Mouse (Mus musculus) R1 (cell line): ENCODE measurements around the gene Apoc2.

ENCODE experiments used
- DNase-seq: peaks from one replicate; pipeline ENCODE4 v3.0.0-alpha.2; 2018; ENCODE audit warnings: low read depth, low spot score

Gene Apoc2

DNA sequence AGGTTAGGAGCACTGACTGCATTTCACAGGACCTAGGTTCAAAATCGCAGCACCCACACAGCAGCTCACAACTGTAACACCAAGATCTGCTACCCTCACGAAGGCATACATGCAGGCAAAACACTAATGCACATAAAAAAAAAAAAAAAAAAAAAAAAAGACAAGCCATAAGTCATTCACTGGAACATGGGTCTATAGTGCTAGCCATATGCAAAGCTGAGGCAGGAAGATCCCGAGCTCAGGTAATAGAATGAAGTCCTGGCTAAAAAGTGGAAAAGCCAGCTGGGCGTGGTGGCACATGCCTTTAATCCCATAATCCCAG is 22.0 kb upstream of the Apoc2 start:
- DNase-seq: no peak

DNA sequence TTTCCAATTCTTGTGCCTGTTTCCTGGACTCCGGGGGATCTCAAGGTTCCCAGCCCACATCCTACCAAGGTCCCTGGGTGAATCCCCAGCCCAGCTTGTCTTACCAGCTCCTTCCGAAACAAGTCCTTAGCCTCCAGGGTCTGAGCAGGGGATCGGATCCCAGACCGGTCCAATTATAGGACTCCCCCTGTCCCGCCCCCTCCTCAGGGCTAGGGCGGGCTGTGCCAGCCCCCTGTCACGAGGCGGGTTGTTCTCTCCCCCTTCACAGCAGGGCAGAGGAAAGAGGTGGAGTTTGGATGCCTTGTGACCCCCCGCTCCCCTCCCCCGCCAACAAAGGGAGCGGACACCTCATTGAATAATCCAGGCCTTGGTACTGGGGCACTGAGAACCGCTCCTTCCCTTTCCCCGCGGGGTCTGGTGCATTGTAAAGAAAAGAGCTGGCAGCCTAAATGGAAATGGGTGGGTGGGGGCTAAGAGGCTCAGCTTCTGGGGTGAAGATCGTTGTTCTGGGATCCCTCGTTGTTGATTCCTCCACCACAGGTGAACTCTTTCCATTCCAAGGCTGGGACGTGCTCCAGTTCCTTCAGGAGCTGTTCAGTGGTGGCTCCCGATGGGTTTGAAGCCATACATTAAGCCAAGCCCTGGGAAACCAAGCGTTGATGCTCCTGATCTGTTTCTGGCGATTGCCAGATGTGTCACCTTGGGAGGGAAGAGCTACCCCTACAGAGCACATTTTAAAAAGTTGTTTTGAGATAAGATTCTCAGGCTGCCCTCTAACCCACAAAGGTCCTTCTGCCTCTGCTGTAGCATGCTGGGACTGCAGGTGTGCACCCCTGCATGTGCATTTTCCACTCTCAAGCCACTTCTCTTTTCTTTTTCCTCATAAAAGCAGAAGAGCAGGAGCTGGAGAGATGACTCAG is 21.4 kb upstream of the Apoc2 start, which contains the start of gene Apoe:
Apoe (minus strand) TSS at position 282 of the 920 bp plus-strand sequence.
- DNase-seq: peak; percentile 93

DNA sequence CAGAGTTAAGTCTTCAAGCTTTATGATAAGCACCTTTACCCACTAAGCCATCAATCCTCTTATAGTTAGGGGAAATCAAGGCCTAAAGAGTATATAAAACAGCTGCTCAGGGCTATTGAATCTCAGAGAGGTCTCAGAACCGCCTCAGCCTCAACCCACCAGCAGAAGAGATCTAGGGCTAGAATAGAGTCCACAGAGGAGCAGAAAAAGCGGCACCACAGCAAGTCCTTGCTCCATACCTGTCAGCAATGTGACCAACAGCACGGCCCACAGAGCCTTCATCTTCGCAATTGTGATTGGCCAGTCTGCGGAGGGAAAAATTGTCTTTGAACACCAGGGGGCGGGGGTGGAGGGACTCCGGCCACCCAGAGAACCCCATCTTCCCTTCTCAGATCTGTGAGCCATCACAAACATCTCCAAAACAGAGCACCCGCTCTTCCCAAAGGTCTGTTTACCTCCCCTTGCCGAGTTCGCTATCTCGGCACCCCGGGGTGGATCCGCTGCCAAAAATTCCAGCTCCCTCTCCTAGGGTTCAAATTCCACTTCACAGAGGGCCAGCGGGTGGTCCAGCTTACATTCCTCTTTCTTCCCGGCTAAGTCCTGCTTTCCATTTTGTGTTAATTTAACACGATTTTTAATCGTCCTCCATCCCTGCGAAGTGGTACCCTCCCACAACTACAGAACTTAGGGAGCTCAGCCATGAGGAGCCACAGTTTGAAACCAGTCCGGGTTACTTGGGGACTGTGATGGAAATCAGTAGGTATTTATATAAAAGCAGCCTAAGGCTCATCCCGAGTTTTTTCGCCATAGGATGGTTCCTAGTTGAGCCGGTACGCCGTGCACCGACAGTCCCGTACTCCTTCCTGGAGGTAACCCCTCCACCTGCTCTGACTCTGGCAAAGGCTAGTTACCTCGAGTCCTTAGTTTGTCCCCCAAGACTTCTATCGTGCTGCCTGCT is 20.5 kb upstream of the Apoc2 start:
- DNase-seq: peak; percentile 81

DNA sequence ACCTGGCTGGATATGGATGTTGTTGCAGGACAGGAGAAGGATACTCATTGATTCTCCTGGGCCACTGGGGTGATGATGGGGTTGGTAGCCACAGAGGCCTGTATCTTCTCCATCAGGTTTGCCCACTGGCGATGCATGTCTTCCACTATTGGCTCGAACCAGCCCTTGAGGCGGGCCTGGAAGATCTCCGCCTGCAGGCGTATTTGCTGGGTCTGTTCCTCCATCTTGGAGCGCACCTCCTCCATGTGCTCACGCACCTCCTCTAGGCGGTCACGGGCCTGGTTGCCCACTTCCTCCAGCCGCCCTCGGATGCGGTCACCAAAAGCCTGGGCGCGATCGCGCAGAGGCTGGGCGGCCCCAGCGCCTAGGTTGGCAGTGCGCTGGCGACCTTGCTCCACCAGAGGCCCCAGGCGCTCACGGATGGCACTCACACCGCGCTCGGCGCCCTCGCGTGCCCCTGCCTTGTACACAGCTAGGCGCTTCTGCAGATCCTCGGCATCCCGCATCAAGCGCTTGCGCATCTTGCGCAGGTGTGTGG is 18.7 kb upstream of the Apoc2 start:
- DNase-seq: peak; percentile 80

DNA sequence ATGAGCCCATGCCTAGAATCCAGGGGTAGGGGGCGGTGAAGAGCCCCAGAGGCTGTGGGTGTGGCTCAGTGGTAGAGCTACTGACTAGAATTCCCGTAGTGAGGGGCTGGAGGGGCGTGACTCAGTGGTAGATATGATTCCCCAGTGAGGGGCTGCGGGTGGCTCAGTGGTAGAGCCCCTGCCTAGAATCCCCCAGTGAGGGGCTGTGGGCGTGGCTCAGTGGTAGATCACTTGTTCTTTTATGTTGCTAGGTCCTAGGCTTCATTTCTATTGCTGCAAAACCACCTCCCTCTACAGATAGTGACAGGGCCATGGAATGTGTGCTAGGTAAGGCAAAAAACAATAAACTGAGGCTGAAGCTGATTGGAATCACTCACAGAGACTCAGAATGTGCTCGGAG is 18.1 kb upstream of the Apoc2 start:
- peak; percentile 67 for DNase-seq

DNA sequence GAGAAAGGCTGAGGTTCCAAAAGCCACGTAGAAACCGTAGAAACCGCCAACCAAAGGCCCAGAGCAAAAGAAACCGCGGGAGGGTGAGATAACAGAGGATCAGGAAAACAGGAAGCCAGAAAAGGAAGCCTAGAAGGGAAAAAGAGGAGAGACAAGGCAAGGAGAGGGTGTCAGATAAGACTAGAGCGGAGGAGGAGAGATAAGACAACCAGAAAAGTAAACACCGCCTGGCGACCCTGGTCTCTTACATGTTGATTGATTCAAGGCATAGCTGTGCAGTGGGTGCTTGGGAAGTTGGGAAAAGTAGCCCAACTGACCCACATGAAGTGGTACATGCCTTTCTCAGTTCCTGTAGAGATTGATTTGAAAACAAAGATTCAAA is 17.5 kb upstream of the Apoc2 start:
- no peak for DNase-seq

DNA sequence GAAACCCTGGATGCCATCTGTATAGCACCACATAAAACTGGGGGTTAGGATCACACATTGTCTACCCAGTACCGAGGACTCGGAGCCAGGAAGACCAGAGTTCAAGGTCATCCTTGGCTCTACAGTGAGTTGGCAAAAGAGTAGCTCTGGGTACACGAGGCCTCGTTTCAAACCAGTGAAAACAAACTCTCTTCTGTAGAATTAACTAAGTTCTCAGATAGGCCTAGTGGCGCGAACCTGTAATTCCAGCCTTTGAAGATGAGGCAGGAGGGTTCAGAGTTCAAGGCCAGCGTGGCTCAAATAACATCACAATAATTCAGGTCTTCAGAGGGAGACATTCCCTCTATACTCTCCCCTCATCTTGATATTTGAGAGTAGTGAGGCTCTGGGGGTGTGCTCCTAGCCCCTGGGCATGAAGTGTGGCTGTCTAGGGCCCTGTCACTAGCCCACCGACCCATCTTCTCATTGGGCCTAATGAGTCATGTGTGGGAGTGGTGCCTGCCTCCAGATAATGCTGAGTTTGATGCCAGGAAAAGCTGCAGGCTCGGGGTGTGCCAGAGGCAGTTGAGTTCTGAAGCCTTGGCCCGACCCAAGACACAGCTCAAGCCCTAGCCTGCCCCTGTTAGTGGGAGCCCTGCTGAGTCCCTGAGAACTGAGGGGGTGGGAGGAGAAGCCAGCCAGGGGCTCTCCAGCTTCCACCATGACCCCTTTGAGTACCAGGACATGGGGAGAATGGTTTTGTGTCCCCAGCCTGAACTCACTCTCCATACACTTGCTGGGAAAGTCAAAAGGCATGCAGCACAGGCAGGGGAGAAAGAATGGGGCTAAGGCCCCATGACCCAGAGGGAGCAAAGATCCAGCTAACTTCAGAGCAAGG is 16.8 kb upstream of the Apoc2 start:
- DNase-seq: no peak

DNA sequence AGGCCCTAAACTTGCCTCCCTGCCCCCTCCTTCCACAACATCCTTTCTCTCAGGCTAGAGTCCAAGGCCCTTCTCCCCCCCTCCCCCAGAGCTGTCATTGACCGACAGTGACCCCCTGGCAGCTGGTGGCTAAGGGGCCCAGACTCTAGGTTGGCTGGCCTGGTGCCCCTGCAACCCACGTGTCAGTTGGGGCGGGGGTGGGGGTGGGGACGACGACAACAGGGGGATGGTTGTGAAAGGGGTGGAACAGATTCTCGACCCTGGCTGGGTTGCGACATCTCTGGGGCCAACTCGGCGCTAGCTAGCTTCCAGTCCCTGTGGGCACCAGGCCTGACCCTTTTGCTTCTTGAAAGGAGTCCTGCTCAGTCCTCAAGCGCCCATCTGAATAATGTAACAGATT is 15.7 kb upstream of the Apoc2 start:
- no peak for DNase-seq

DNA sequence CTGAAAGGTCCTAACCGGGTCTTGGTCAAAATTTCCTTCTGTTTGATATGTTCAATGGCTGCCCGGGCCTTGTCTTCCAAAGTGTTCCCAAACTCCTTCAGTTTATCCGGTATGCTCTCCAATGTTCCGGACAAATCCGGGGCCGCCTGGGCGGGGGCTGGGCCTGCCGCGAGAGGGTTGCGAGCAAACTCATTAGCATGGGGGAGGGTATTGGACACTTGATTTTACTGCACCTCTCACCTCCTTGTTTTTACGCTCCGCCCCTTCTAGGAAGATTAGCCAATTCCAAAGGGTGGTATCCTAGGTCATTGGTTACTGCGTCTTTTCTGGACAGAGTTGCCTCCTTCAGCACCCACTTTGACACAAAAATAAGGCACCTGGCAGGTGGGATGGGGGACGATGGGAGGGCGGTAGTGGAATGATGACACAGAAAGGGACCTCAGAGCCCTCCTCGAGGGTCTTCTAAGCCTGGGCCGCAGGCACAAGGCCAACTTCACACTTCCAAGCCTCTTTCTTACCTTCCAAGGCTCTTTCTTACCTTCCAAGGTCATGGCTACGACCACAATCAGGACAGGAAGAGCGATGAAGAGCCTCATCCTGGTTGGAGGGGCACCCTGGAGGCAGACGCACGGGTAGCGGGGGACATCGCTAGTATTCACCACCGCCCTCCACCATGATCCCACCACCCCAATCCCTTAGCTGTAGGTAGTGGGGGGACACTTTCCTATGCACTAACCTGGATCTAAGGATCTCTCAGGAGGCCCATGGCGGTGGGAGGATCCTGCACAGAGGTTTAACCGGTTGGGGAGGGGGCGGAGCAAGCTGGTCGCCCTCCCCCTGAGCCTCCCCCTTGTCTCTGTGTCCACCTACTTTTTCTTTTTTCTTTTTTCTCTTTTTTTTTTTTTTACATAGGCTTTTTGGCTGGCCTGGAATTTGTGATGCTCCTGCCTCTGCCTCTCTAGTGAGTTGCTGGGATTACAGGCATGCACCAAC is 14.4 kb upstream of the Apoc2 start, which contains the start of gene Apoc1:
Apoc1 (minus strand) TSS at position 788 of the 993 bp plus-strand sequence.
- DNase-seq: peak; percentile 99

DNA sequence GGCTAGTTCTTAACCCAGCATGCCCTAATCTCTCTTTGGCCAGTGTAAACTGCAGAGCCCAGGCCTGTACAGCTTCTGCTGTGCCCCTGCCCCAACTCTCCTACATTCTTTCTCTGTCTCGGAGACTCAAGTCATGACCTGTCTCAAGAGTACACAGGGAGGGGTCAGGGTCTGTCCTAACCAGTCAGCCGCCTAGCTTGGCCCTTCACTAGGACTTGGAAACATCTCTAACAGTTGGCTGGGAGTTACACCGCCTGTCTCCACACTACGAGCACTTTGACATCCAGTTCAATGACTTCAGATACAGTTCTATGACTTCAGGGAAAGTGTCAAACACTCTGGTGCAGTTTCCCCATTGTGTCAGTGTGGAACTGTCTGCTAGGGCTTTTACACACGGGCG is 13.7 kb upstream of the Apoc2 start:
- peak; percentile 71 for DNase-seq

DNA sequence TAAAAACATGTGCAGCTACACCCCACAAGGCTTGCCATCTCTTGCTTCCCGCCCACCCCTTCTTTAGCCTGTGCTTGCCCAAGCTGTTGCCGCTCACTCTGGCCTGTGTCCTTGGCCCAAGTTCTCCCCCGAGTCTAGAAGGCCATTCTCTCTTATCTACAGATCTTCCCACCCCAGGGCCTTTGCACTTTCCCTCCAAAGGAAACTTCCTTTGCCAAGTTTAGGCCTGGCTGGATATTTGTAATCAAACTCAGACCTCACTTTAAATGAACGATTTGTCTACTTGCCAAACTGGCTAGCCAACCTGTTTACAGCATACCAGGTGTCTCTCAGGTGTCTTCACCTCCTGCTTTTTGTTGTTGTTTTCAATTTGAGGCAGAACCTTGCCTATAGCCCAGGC is 13.1 kb upstream of the Apoc2 start:
- no peak for DNase-seq

DNA sequence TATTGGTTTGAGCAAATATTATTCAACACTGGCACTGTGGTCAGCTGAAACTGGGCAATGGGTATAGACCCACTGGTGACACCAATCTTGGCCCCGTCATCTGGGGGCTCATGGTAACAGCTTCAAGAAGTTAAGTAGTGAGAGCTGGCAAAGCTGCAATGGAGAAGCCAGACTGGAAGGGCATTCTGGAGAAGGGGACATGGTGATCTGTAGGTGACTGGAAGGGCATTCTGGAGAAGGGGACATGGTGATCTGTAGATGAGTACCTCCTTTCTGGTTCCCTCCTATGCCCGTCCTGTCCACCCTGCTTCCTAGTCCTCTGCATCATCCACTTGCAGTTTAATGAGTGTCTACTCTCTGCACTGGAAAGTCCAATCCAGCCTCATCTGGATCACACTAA is 10.9 kb upstream of the Apoc2 start:
- no peak for DNase-seq

DNA sequence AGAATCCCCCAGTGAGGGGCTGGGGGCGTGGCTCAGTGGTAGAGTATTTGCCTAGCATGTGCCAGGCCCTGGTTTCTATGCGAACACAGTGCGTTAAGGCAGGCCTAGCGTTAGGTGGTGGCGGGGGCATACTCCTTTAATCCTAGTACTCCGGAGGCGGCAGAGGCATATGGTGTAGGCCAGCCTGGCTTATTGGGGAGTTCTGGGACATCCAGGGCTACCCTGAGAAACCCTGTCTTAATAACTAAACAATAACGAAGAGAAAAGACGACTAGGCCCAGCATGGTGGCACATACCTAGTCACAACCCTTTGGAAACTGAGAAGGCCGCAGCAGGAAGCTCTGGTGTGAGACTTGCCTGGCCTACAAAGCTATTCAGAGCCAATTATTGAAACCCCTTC is 10.4 kb upstream of the Apoc2 start:
- no peak for DNase-seq

DNA sequence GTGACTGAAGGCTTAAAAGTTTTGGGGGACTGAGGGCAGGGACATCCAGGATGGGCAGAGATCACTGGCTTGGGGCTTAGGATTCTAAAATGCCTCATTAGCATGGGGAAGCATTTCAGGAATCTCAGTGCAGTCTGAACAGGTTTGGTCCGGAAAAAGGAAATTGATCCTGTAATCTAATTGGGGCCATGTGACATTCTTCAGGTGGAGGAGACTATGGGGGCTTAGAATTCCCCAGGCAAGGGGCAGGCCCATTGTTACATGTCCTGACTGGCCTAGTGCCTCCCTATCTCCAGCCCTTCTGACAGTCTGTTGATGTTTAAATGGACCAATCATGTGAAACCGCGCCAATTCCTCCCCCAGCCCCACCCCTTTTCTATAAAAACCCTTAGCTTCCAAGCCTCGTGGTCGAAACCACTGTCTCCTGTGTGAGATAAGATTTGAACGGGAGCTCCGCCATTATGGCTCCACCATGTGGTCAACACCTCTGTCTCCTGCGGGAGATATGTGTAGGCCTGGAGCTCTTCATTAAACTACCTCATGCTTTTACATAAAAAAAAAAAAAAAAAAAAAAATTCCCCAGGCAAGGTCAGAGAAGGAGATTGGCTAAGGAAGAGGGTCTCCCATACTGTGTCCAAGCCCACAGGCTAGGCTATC is 9.3 kb upstream of the Apoc2 start:
- peak; percentile 92 for DNase-seq

DNA sequence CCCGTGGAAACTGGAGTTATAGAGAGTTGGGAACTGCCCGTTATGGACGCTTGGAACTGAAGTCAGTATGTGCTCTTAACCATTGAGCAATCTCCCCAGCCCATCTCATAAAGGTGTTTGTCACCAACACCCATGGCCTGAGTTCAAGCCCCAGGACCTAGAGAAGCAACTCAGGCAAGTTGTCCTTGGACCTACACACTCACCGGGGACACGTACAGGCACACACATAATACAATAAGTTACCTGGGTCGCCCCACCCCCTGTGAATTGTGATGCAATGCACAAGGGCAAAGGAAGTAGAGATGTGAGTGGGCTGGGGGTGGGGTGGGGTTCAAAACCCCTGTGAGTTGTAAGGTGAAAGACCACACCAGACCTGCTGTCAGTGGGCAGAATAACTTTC is 8.8 kb upstream of the Apoc2 start:
- DNase-seq: no peak

DNA sequence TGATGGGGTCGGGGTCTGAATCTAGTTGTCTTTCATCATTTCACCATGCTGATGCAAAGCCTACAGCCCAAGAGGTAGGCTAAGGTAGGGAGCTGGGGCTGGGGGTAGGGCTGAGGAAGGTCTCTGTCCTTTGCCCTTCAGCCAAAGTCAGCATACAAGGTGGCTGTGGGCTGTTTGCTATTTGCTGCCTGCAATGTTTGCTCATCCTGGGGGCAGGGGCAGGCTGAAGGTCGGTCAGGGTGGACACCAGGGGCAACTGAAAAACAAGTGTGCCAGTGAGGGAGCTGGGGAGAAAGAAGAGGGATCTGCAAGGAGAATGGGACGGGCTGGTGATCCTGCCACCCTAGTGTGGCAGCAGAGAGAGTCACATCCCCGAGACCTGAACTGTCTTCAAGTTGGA is 7.6 kb upstream of the Apoc2 start:
- no peak for DNase-seq

DNA sequence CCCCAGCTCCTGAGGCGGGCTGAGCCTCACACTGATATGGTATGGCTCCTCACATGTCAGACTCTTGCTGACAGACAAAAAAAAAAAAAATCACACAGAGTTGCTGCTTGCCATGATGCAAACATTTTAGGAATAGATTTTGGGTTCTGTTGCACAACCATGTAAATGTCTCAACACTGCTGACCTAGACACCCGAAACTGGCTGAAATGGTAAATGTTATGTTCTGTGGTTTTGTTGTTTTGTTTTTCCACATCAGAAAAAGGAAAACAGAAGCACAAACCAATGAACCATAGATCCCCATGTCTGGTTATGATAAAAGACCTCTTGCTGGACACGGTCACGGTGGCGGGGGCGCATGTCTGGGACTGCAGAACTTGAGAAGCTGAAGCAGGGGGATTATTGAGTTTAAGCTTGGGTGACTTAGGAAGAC is 6.0 kb upstream of the Apoc2 start:
- no peak for DNase-seq

DNA sequence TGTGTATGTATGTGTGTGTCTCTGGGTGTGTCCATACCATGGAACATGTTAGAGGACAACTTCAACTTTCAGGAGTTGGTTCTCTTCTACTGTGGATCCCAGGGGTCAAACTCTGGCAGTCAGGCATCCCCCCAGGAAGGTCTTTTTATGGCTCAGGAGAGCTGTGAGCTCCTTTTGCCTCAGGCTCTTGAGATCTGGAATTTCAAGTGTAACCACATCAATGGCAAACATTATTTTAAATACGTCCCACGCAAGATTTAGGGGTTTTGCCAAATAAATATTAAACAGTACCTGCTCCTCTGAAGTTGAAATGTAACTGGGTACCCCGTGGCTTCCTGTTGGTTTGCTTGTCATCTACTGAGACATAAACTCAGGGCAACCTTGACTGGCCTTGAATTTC is 5.2 kb upstream of the Apoc2 start:
- no peak for DNase-seq

DNA sequence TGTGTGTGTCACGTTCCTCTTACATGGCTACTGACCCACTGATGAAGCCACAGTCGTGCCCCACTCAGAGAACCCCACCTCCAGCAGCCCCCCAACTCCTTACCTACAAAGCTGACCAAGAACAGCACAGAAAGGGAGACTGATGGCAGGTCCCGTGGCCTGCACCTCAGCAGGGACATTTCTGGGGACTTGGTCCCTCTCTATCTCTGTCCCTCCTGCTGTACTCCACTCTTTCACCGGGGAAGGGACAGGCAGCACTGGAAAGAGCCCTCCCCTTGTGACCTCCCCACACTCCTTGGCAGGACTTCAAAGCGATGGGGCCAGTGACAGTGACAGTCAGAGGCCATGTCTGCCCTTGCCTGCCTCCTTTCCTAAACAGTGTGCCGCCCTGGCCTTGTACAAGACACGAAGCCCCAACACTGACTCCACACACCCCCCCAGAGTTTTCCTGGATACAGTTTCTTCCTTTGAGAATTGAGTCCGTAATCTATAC is 3.5 kb upstream of the Apoc2 start, which contains the start of the genes Gm44805 and Apoc4:
Gm44805 (minus strand) TSS at position 222 of the 493 bp plus-strand sequence.
Apoc4 (minus strand) TSS at position 278 of the 493 bp plus-strand sequence.
- no peak for DNase-seq
